Mouse (Mus musculus): ENCODE data around the gene Ptgr2.
A peak's percentile ranks its signal among the peaks of the same experiment; 100 is the strongest.
"Not testable (repeated sequence)": the region's sequence is repeated elsewhere in the genome, so short reads cannot be mapped to it uniquely, and the experiment has no call there.

Ptgr2 gene

DNA sequence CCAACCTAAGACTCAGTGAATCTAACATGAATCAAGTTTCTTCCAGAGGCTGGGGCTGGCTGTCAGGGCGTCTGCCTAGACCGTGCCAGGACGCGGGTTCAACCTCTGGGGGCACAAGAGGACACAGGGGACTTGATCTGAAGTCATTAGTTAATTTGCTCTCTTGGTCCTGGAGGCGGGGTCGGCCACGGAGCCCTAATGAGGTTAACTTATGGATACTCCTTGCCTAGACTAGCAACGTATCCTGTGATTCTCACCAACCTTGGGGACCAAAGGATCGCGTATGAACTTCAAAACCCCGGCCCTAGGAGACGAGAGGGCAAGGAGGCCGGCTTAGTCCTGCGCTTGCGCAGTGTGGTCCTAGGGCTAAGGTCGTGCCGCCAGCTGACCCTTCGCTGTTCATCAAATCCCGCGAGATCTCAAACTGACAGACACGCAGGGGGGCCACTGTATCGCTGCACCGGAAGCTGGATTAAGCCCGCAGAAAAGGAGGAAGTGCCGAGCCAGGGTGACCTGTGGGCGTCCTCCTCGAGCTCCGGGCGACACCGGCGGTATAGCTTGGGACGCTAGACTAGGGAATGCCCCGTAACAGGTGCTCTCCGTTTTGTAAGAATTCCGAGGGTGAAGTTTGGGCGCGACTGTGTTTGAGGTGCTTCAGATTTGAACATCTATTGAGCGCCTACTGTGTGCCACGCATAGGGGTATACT is at the start of gene Ptgr2:
Gene Ptgr2 (plus strand): TSS at position 348 of the 708 bp plus-strand sequence.
- ATAC-seq (ENCODE audit: low TSS enrichment) = peak; percentile 98

DNA sequence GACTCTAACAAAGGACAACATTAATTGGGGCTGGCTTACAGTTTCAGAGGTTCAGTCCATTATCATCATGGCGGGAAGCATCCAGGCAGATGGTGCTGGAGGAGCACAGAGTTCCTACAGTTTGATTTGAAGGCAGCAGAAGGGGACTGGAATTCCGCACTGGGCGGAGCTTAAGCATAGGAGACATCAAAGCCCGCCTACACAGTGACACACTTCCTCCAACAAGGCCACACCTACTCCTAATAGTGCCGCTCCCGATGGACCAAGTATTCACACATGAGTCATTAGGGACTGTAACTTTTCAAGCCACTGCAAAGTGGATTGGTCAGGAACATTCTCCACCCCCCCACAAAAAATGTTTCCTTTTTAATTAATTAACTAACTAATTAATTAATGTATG is 49.5 kb upstream of the Ptgr2 start:
- ATAC-seq (ENCODE audit: low TSS enrichment) = no peak

DNA sequence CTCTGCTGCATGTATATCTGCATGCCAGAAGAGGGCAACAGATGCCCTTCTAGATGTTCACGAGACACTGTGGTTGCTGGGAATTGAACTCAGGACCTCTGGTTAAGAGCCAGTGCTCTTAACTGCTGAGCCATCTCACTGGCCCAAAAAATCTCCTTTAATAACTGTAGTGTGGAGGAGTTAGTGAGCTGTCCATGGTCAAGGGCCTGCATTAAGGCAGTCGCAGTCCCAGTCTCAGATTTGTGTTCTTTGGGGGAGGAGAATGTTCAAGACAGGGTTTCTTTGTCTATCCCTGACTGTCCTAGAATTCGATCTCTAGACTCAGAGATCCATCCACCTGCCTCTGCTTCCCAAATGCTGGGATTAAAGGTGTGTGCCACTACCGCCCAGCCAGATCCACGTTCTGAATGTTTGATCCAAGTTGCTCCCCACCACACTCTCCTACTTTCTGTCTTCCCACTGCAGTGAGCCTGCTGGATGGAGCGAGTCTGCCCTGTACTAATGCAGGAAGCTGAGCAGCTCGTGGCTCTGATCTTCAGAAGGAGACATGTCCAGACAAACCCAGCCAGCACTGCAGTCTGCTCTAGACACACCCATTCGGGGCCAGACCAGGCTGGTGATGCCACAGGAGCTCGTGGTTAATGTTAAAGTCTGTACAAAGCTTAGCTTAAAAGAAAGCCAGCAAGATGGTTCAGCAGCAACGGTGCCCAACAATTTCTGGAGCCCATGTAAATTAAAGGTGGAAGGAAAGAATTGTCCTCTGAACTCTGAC is 48.9 kb upstream of the Ptgr2 start:
- no peak for ATAC-seq (ENCODE audit: low TSS enrichment)

DNA sequence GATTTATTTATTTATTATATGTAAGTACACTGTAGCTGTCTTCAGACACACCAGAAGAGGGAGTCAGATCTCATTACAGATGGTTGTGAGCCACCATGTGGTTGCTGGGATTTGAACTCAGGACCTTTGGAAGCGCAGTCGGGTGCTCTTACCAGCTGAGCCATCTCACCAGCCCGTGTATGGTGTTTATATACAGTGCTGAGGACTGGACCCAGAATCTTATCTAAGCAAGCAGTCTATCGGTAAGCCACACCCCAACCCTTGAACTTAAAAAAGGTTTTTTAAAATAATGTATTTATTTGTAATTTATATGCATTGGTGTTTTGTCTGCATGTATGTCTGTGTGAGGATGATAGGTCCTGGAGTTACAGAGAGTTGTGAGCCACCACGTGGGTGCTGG is 48.0 kb upstream of the Ptgr2 start:
- ATAC-seq (ENCODE audit: low TSS enrichment) = not testable (repeated sequence)

DNA sequence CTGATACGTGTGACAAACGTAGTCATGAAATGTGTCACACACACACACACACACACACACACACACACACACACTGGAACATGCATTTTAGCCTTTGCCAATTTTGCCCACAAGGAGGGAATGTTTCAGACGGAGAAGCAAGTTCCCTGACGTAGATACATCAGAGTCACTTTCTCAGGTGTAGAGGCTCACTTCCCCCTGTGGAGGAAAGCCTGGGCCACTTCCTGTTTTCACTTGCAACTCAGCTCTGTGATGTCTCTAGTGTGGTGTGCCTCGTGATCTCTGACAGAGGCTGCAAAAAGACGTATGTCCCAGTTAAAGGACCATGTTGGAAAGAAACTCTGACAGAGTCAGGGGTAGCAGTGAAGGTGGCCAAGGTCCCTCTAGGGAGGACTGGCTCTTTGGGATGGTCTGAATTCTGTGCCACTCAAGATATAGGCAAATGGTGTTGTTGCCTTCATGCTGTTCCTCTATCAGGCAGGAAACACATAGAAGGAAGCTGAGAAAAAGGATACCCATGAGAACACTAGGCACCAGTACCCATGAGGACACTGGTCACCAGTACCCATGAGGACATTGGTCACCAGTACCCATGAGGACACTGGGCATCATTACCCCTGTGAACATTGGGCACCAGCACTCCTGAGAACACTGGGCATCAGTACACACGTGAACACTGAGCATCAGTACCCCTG is 41.8 kb upstream of the Ptgr2 start:
- ATAC-seq (ENCODE audit: low TSS enrichment) = no peak

DNA sequence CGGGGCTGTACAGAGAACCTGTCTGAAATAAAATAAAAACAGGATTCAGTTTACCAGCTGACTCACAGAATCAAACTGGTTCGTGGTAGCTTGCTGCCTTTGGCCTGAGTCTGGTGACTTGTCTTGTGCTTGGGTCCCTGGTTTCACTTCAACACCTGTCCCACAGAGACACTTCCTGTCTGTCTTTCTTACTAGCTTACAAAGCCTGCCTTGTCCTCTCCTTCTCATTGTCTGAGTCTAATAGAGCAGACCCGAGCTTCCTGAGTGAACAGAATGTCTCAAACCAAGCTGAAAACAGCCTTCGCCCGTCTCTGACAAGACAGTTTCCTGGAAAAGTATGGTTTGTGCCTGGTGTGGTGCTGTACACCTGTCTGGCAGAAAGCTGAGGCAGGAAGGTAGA is 39.3 kb upstream of the Ptgr2 start:
- no peak for ATAC-seq (ENCODE audit: low TSS enrichment)

DNA sequence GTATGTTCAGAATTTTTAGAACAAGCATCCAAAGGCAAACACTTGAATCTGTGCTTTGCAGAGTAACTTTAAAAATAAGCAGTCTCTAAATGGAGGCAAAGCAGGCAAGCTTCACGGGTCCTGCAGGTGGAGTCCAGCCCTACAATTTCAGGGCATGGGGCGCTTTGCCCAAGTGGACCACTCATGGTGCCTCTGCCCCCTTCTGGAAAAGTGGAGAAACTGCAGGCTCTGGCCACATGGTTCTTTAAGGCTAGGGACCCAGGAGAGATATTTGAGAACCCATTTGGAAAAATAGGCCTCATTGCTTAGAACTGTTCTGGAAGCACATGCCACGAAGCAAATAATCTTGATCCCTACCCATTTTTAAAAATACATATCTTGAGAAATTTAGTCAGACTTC is 35.8 kb upstream of the Ptgr2 start:
- peak; percentile 59; the same call in 1 of the 2 replicates for ATAC-seq (ENCODE audit: low TSS enrichment)

DNA sequence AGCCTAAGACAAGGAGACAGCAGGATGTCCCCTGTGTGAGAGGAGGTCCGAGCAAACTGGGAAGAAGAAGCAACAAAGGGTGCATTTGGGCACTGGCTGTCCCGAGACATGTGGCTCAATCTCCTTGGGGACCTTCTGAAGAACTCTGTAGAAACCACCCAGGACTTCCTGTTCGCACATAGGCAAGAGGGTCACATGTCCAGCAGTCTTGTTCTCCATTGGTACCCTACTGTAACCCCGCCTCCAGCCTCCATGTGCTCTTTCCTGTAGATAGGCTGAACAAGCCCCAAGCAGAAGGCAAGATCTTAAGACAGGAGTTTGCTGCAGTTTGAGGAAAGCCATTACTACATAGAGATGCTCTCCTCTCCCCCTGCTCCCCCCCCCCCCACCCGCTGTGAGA is 32.2 kb upstream of the Ptgr2 start:
- no peak for ATAC-seq (ENCODE audit: low TSS enrichment)

DNA sequence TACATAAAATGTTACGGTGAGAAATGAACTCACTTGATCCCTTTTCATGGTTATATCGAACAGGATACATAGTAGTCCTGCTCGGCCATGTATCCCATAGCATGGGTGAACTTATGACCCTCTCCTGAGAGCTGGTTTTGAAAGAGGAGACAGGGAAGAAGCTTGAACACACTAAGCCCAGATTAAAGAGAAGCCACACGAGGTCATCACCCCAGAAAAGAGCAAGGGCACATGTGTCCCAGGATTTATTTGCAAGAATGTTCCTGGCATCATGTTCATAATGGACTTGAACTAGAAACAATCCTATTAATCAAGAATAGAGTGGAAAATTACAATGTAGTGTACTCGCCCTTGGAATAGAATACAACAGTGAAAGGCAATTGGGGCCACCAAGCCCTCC is 30.1 kb upstream of the Ptgr2 start:
- ATAC-seq (ENCODE audit: low TSS enrichment) = no peak

DNA sequence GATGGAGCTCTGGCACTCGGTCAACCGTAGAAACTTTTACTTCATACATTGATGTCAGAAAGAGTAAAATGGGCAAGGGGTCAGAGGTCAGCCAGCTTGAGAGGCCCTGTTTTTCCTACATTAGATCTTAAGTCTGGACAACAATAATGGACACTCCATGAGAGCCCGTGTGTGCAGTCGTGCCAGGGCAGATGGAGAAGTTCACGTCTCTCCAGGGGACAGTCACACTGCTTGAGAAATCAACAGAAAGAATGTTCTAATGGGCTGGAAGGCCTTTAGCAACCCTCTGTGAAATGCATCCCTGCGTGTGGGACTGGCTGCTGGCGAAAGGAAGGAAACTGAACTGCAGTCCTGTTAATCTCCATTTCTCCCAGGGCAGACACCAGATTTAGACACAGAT is 24.7 kb upstream of the Ptgr2 start:
- ATAC-seq (ENCODE audit: low TSS enrichment) = no peak

DNA sequence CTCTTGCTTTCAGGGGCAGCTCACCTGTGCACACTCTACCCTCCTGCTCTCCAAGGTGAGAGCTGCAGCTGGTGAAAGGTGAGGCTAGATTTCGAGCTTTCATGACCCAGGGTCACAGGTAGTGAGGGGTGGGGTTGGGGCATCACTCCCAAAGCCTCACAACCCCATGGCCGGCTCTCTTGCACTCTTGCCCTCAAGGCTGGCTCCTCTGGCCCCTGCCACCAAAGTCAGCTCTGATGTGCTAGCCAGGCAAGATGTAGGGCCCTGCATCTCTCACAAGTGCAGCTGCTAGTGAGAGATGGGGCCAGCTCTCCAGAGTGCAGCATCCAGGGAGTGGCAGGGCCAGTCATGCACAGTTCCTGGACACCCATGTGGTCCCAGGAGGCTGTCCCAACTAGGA is 17.8 kb upstream of the Ptgr2 start:
- ATAC-seq (ENCODE audit: low TSS enrichment) = no peak

DNA sequence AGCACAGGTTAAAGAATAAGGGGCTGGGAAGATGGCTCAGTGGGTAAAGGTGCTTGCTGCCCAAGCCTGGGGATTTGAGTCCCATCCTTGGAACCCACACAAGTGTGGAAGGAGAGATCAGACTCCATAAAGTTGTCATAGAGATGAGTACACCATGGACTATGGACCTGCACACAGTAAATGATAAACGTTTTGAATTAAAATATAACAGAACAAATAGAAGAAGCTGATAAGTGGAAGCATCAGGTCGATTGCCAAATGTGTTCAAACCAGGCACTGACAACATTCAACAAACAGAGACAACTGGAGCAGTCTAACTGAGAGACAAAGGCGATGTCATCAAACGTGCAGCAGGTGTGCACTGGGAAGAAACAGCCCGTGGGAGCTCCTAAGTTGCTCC is 11.7 kb upstream of the Ptgr2 start:
- ATAC-seq (ENCODE audit: low TSS enrichment) = no peak

DNA sequence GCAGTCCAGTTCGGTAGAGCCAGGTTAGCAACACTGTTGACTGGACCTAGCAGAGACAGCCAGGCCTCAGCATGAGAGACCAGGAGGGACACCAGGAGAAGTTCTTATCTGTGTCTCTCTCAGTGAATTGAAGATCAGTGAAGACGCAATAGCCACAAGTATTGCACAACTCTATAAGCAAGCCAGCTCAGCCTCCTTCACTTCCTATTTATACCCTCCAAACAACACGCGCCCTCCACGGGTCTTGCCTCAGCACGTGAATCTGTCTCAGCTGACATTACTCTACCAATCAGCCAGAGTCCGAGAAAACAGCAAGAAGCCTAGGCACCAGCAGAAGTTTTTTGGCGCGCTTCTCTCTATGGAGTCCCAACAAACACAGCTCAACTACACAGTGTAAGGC is 9.7 kb upstream of the Ptgr2 start:
- ATAC-seq (ENCODE audit: low TSS enrichment) = no peak

DNA sequence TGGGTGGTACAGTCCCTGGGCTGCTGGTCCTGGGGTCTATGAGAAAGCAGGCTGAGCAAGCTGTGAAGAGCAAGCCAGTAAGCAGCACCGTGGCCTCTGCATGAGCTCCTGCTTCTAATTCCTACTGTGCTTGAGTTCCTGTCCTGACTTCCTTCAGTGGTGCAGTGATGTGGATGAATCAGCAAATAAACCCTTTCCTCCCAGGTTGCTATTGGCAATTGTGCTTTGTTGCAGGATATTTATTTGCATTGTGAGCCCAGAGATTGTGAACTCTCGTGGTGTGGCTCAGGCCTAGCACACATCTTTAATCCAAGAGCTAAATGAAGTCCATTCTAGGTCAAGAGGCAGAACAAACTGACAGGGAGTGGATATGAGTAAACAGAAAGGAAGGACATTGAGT is 8.7 kb upstream of the Ptgr2 start:
- no peak for ATAC-seq (ENCODE audit: low TSS enrichment)

DNA sequence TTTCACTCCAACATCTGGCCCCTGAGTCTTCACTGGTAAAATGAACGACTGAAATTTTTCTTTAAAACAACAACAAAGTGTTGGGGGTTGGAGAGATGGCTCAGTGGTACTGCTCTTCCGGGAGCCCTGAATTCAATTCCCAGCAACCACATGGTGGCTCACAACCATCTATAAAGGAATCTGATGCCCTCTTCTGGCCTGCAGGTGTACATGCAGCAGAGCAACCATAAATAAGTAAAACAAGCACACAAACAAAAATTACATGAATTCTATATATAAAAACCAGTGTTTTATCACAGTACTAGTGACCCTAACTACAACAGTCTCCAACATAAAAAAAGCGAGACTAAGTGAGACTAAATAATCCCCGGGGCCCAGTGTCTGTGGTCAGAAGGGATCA is 8.2 kb upstream of the Ptgr2 start:
- ATAC-seq (ENCODE audit: low TSS enrichment) = no peak

DNA sequence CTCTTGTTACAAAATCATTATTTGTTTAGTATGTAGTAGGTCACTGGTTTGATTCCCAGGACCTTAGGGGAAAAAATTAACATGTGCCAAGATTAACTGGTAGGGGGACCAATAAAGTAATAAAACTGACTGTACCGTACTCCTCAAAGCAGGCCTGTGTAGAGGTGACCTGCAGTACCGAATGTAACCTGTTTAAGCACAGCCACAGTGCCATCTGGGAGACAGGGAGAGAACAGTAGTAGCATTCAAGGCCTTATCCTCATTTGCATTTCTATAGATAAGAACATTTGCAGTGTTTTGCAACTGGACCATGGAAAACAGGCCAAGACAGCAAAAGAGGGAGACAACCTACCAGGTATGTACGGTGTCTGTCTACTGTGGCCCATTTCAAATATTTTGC is 7.2 kb upstream of the Ptgr2 start:
- no peak for ATAC-seq (ENCODE audit: low TSS enrichment)

DNA sequence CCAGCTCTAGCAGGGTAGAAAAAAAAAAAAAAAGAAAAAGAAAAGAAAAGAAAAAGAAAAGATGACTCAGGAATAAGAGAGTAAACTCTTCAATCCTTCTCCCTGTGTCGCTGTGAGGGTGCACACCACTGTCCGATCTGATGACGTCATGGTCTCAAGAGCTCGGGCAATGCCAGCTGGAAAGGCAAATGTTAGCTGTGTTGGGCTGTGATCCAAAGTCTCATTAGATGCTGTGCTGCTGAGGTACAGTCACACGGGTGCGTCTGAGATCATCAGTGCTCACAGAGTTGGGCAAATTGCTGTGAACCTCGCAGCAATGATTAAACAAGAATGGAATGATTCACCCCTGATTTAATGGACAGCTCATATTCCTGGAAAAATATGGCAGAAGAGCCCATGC is 6.1 kb upstream of the Ptgr2 start:
- peak; percentile 44; the same call in 1 of the 2 replicates for ATAC-seq (ENCODE audit: low TSS enrichment)

DNA sequence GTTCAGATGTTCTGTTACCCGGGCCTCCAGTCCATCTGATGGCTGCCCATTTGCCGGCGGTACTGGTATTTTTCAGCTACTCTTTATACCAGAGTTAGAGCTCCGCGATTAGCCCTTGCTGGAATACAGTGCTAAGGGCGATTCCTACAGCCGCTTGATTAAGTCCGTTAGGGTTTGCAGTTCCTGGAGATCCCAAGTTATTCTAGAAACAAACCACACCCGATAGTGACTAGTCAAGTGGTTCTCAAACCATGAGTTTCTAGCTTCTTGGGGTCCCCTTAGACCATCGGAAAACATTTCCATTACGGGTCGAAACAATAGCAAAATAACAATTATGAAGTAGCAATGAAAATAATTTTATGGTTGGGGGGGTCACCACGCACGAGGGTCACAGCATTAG is 641 bp upstream of the Ptgr2 start:
- ATAC-seq (ENCODE audit: low TSS enrichment) = no peak

DNA sequence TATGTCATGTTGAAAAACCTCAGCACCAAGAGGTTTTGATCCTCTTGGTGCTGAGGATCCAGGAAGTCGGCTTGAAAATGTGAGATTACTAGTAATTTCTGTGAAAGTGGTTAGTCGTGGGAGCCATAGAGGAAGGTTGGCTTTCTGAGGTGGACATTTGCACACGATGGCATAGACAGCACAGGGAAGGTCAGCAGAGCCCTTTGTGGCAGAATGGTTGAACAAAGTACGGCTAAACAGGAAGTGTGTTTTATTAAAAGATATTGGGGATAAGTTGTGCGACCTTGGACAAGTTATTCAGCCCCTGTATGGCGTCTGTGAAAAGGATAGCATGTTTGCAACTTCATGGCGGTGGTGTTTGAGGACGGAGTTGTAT is 549 bp downstream of the Ptgr2 start:
- ATAC-seq (ENCODE audit: low TSS enrichment) = peak; percentile 21; the same call in 1 of the 2 replicates

DNA sequence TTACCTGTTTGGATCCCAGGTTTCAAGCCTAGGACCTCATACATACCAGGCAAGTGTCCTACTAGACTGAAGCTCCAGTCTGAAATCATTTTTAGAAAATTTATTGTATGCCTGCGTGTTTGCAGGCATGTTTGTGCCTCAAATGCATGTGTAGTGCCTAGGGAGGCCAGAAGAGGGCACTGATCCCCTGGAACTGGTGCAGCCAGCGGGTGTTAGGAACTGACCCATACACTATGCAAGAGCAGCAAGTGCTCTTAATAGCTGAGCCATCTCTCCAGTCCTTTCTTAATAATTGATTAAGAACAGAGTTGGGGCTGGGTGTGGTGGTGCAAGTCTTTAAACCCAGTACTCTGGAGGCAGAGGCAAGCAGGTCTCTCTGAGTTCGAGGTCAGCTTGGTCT is 3.4 kb downstream of the Ptgr2 start:
- ATAC-seq (ENCODE audit: low TSS enrichment) = no peak

DNA sequence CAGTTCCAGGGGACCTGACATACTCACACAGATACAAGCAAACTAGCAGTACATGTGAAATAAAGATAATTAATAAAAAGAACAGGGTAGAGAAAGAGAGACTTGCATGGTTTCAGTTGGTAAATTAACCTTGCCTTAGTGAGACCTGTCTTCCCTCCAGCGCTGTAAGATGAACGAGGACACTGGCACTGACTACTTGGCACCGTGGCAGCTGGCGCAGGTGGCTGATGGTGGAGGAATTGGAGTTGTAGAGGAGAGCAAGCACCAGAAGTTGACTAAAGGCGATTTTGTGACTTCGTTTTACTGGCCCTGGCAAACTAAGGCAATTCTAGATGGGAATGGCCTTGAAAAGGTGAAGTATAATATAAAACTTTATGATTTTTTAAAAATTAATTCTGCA is 12.8 kb downstream of the Ptgr2 start:
- ATAC-seq (ENCODE audit: low TSS enrichment) = no peak

DNA sequence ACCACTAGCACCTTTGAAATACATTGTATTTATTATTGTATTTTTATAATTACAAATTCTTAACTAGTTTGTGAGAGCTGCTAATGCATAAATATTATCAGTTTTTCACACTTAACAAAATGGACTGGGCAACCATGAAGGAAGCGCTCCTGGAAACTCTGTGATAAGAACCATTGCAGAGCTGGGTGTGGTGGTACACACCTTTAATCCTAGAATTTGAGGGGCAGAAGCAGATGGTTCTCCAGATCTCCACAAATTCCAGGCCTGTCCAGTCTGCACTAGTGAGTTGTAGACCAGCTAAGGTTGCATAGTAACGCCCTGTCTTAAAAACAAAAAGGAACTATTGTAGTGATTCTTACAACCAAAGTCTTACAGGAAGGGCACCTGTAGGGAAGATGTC is 14.2 kb downstream of the Ptgr2 start:
- ATAC-seq (ENCODE audit: low TSS enrichment) = no peak

DNA sequence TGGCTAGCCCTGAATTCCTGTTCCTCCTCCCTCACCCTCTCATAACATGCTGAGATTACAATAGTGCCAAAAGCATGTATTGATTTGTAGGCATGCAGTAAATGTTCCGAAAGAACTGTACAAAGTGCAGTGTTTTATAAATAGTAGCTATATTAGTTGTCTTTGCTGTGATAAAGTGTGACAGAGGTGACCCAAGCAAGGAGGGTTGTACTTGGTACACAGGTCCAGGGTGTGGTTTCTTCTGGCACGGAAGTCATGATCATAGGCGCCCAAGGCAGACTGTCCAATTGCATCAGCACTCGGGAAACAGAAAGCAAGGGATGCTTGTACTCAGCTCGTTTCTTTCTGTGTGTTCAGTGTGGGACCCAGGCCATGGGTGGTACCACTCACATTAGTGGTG is 19.1 kb downstream of the Ptgr2 start:
- ATAC-seq (ENCODE audit: low TSS enrichment) = no peak

Data from frontal cortex, adult (tissue).